Mouse (Mus musculus): ENCODE results near the gene Tcl1b1. TPM values are rescaled to one million over a fixed set of nuclear protein-coding genes. Genes with fewer than 3 reads are reported as not detected.
"Not testable (repeated sequence)": the region's sequence is repeated elsewhere in the genome, so short reads cannot be mapped to it uniquely, and the experiment has no call there.

Gene Tcl1b1
- polyA plus RNA-seq, 1 experiment, result not detected

- H3K4me3 ChIP-seq (ENCODE audit: extremely low read depth, insufficient read depth, insufficient read length); DNase-seq (ENCODE audit: low read depth in 1 of 2, low spot score in 2 of 2); H3K36me3 ChIP-seq (ENCODE audit: control insufficient read depth, insufficient read depth, low read length); H3K27ac ChIP-seq (ENCODE audit: insufficient read depth, low read length); H3K27me3 ChIP-seq (ENCODE audit: control insufficient read depth, insufficient read depth, low read length); H3K4me1 ChIP-seq (ENCODE audit: control insufficient read depth, insufficient read depth, insufficient read length): not testable (repeated sequence)
- 3% methylated on average over 4 of the region's 4 CpGs for WGBS
These were observed 24.7 kb upstream of the Tcl1b1 start for GRCm38 (mm10) chr12:105134826-105135225.

GRCm38 (mm10) chr12:105137729-105138128, 21.8 kb upstream of the Tcl1b1 start:
- 90% methylated on average over 1 of the region's 1 CpGs for WGBS

GRCm38 (mm10) chr12:105143096-105143495, 16.4 kb upstream of the Tcl1b1 start:
- Histone ChIP-seq H3K4me3 (ENCODE audit: extremely low read depth, insufficient read depth, insufficient read length) (no peak overlapping the region), H3K27ac (ENCODE audit: insufficient read depth, low read length) (no peak overlapping the region), H3K27me3 (ENCODE audit: control insufficient read depth, insufficient read depth, low read length) (no peaks in the 10 kb centered on the region), H3K4me1 (ENCODE audit: control insufficient read depth, insufficient read depth, insufficient read length) (no peaks in the 10 kb centered on the region), H3K36me3 (ENCODE audit: control insufficient read depth, insufficient read depth, low read length) (no peaks in the 10 kb centered on the region)
- WGBS, result 92% methylated on average over 3 of the region's 3 CpGs
- TF ChIP-seq POLR2A (IDR thresholded peaks at IDR 0.05; ENCODE audit: low read depth, low read length) (no peak), CTCF (IDR thresholded peaks at IDR 0.05; ENCODE audit: extremely low read depth, insufficient read depth, insufficient read length, insufficient replicate concordance) (no peak)
- no peak for DNase-seq (ENCODE audit: low read depth in 1 of 2, low spot score in 2 of 2)

More at GRCm38 (mm10) chr12:105137729-105138128, 21.8 kb upstream of the Tcl1b1 start:
- H3K27me3 ChIP-seq (ENCODE audit: control insufficient read depth, insufficient read depth, low read length); H3K27ac ChIP-seq (ENCODE audit: insufficient read depth, low read length); H3K36me3 ChIP-seq (ENCODE audit: control insufficient read depth, insufficient read depth, low read length); H3K4me3 ChIP-seq (ENCODE audit: extremely low read depth, insufficient read depth, insufficient read length); DNase-seq (ENCODE audit: low read depth in 1 of 2, low spot score in 2 of 2); H3K4me1 ChIP-seq (ENCODE audit: control insufficient read depth, insufficient read depth, insufficient read length): not testable (repeated sequence)

- not testable (repeated sequence) for DNase-seq (ENCODE audit: low read depth in 1 of 2, low spot score in 2 of 2); H3K4me1 ChIP-seq (ENCODE audit: control insufficient read depth, insufficient read depth, insufficient read length); H3K27ac ChIP-seq (ENCODE audit: insufficient read depth, low read length); H3K36me3 ChIP-seq (ENCODE audit: control insufficient read depth, insufficient read depth, low read length); H3K27me3 ChIP-seq (ENCODE audit: control insufficient read depth, insufficient read depth, low read length); H3K4me3 ChIP-seq (ENCODE audit: extremely low read depth, insufficient read depth, insufficient read length)
- 38% methylated on average over 1 of the region's 1 CpGs for WGBS
These were observed 14.6 kb upstream of the Tcl1b1 start for GRCm38 (mm10) chr12:105144928-105145327.

GRCm38 (mm10) chr12:105145714-105146113, 13.8 kb upstream of the Tcl1b1 start, which contains the start of gene Tcl1b2:
TSS of gene Tcl1b2 (plus strand) at chr12:105146014.
- no peak within 1 kb of the TSS for H3K27ac ChIP-seq (ENCODE audit: insufficient read depth, low read length)
- no peak within 1 kb of the TSS for H3K4me3 ChIP-seq (ENCODE audit: extremely low read depth, insufficient read depth, insufficient read length)
- no peak for DNase-seq (ENCODE audit: low read depth in 1 of 2, low spot score in 2 of 2)
- H3K4me1 ChIP-seq (ENCODE audit: control insufficient read depth, insufficient read depth, insufficient read length), result no peaks in the 10 kb centered on the region
- H3K27me3 ChIP-seq (ENCODE audit: control insufficient read depth, insufficient read depth, low read length), result no peaks in the 10 kb centered on the region
- 64% methylated on average over 3 of the region's 3 CpGs for WGBS
- no peaks in the 10 kb centered on the region for H3K36me3 ChIP-seq (ENCODE audit: control insufficient read depth, insufficient read depth, low read length)
- TF ChIP-seq POLR2A (IDR thresholded peaks at IDR 0.05; ENCODE audit: low read depth, low read length) (no peak), CTCF (IDR thresholded peaks at IDR 0.05; ENCODE audit: extremely low read depth, insufficient read depth, insufficient read length, insufficient replicate concordance) (no peak)

GRCm38 (mm10) chr12:105155286-105155685, 4.2 kb upstream of the Tcl1b1 start:
- H3K4me1 ChIP-seq (ENCODE audit: control insufficient read depth, insufficient read depth, insufficient read length); H3K4me3 ChIP-seq (ENCODE audit: extremely low read depth, insufficient read depth, insufficient read length); DNase-seq (ENCODE audit: low read depth in 1 of 2, low spot score in 2 of 2); H3K27ac ChIP-seq (ENCODE audit: insufficient read depth, low read length); H3K27me3 ChIP-seq (ENCODE audit: control insufficient read depth, insufficient read depth, low read length); H3K36me3 ChIP-seq (ENCODE audit: control insufficient read depth, insufficient read depth, low read length): not testable (repeated sequence)
- WGBS, result 59% methylated on average over 4 of the region's 4 CpGs

- TF ChIP-seq POLR2A (IDR thresholded peaks at IDR 0.05; ENCODE audit: low read depth, low read length) (no peak), CTCF (IDR thresholded peaks at IDR 0.05; ENCODE audit: extremely low read depth, insufficient read depth, insufficient read length, insufficient replicate concordance) (no peak)
- WGBS, result 17% methylated on average over 6 of the region's 6 CpGs
- Histone ChIP-seq H3K4me3 (ENCODE audit: extremely low read depth, insufficient read depth, insufficient read length) (no peak overlapping the region), H3K4me1 (ENCODE audit: control insufficient read depth, insufficient read depth, insufficient read length) (no peaks in the 10 kb centered on the region), H3K27ac (ENCODE audit: insufficient read depth, low read length) (no peak overlapping the region), H3K27me3 (ENCODE audit: control insufficient read depth, insufficient read depth, low read length) (no peaks in the 10 kb centered on the region), H3K36me3 (ENCODE audit: control insufficient read depth, insufficient read depth, low read length) (no peaks in the 10 kb centered on the region)
- no peak for DNase-seq (ENCODE audit: low read depth in 1 of 2, low spot score in 2 of 2)
These were observed 648 bp upstream of the Tcl1b1 start for GRCm38 (mm10) chr12:105158842-105159241.

GRCm38 (mm10) chr12:105166734-105167133, 7.2 kb downstream of the Tcl1b1 start:
- DNase-seq (ENCODE audit: low read depth in 1 of 2, low spot score in 2 of 2), result no peak
- Histone ChIP-seq H3K36me3 (ENCODE audit: control insufficient read depth, insufficient read depth, low read length) (no peaks in the 10 kb centered on the region), H3K4me1 (ENCODE audit: control insufficient read depth, insufficient read depth, insufficient read length) (no peaks in the 10 kb centered on the region), H3K4me3 (ENCODE audit: extremely low read depth, insufficient read depth, insufficient read length) (no peak overlapping the region), H3K27me3 (ENCODE audit: control insufficient read depth, insufficient read depth, low read length) (no peaks in the 10 kb centered on the region), H3K27ac (ENCODE audit: insufficient read depth, low read length) (no peak overlapping the region)
- WGBS, result 28% methylated on average over 3 of the region's 3 CpGs
- TF ChIP-seq POLR2A (IDR thresholded peaks at IDR 0.05; ENCODE audit: low read depth, low read length) (no peak), CTCF (IDR thresholded peaks at IDR 0.05; ENCODE audit: extremely low read depth, insufficient read depth, insufficient read length, insufficient replicate concordance) (no peak)

Measured in spleen, adult 2 months (tissue).